Mouse (Mus musculus): Measurements from ENCODE around the gene Bcat1. TPM values are rescaled to one million over a fixed set of nuclear protein-coding genes. Genes with fewer than 3 reads are reported as not detected.

Bcat1 gene
- polyA plus RNA-seq (2015; fragmentation: Nextera tagmentation; extraction: Ambion mirVana), result 5.1 and 6.0 TPM in 2 replicates

DNA sequence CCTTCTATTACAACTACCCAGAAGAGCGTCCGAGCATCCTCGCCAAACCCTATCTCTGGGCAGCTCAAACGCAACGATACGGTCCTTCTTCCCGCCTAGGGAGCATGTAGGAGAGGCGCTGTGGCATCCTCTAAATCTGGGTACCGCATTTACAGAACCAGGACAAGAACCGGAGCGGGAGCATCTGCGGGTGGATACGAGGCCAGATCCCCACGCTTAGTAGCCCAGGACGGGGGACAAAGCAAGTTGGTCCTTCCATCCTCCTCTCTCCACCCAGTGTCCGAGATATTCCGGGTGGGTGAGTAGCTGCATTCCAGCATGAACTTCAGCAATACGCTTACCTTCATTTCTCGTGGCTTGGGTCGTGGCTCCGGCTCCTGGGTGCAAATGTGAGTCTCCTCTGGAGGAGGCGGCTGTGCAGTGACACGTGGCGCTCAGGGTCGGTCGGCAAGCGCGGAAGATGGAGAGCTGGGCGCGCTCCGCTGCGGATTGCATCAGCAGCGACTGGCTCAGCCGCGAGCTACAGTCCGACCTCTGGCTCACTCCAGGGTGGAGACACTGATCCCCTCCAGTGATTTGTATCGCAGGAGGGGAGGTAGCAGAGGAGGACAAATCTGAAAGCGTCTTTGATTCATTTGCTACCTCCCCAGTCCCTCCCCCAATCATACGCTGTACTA lies at the start of gene Bcat1:
TSS of gene Bcat1 (minus strand) at position 637 of the 677 bp plus-strand sequence.
- peak within 1 kb of the TSS; percentile 56 for H3K9ac ChIP-seq (ENCODE audit: low read depth, low read length)
- H3K4me3 ChIP-seq (ENCODE audit: low read length), result peak within 1 kb of the TSS; percentile 53
- ATAC-seq, result peak; percentile 64
- H3K9me3 ChIP-seq (ENCODE audit: control insufficient read depth, low read length), result no peaks in the 10 kb centered on the region
- peaks cover 10% of the 10 kb centered on the region; the same call in 1 of the 2 replicates for H3K4me1 ChIP-seq (ENCODE audit: control insufficient read depth, insufficient read depth, low read length)
- H3K27ac ChIP-seq (ENCODE audit: low read length), result no peak within 1 kb of the TSS
- no peaks in the 10 kb centered on the region for H3K36me3 ChIP-seq (ENCODE audit: control insufficient read depth, insufficient read depth, low read length)
- peaks cover 7% of the 10 kb centered on the region for H3K27me3 ChIP-seq (replicated peaks; ENCODE audit: control insufficient read depth, insufficient read depth, low read length)
- H3K4me2 ChIP-seq (ENCODE audit: low read depth, low read length), result peak within 1 kb of the TSS; percentile 76
- under 1% methylated on average over 39 of the region's 39 CpGs for WGBS

DNA sequence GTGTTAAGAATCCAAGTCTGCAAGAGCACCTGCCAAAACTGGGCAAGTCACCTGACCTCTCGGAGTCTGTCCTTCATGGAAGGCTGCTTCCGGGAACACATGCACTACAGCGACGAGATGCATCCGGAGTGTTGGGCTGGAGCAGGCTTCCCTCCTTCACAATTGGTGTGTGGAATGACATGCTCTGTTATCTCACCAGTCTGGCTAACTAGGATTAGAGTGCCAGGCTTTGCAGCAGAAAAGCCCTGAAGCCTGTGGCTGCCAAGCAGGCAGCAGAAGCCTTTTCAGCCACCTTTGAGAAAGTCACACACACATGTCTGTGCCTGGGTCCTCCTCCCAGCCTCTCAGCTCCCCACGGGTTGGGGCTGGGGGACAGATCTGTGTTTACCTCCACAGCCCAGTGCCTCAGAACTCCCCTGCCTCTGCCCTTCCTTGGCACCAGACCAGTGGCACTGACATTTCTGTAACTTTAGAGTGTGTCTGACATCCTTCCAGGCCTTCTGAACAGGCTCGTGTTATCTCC lies 49.7 kb upstream of the Bcat1 start:
- no peaks in the 10 kb centered on the region for H3K4me1 ChIP-seq (ENCODE audit: control insufficient read depth, insufficient read depth, low read length)
- no peaks in the 10 kb centered on the region for H3K27me3 ChIP-seq (replicated peaks; ENCODE audit: control insufficient read depth, insufficient read depth, low read length)
- no peak overlapping the region for H3K4me3 ChIP-seq (ENCODE audit: low read length)
- H3K27ac ChIP-seq (ENCODE audit: low read length), result no peak overlapping the region
- no peak overlapping the region for H3K4me2 ChIP-seq (ENCODE audit: low read depth, low read length)
- H3K36me3 ChIP-seq (ENCODE audit: control insufficient read depth, insufficient read depth, low read length), result no peaks in the 10 kb centered on the region
- ATAC-seq, result no peak
- H3K9me3 ChIP-seq (ENCODE audit: control insufficient read depth, low read length), result no peaks in the 10 kb centered on the region
- WGBS, result 60% methylated on average over 7 of the region's 7 CpGs
- no peak overlapping the region for H3K9ac ChIP-seq (ENCODE audit: low read depth, low read length)

DNA sequence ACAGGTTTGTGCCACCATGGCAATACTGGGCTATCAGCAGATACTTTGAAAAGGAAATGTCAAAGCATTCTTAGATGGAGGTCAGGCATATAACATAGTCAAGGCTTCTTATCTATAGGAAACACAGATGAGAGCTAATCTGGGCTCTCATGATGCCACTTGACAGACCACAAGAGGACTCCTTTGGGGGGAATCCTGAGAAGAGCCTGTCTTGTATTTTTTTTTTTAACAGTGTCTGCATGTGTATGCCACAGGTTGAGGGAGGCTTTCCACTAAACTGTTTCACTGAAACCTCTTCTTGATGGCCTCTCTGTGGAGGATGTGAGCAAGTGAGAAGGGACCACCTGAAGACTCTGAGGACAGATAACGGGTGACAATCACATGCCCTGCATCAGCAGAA lies 48.6 kb upstream of the Bcat1 start:
- no peak overlapping the region for H3K27ac ChIP-seq (ENCODE audit: low read length)
- H3K4me2 ChIP-seq (ENCODE audit: low read depth, low read length), result no peak overlapping the region
- H3K4me3 ChIP-seq (ENCODE audit: low read length), result no peak overlapping the region
- no peaks in the 10 kb centered on the region for H3K9me3 ChIP-seq (ENCODE audit: control insufficient read depth, low read length)
- no peak overlapping the region for H3K9ac ChIP-seq (ENCODE audit: low read depth, low read length)
- H3K27me3 ChIP-seq (replicated peaks; ENCODE audit: control insufficient read depth, insufficient read depth, low read length), result no peaks in the 10 kb centered on the region
- no peaks in the 10 kb centered on the region for H3K36me3 ChIP-seq (ENCODE audit: control insufficient read depth, insufficient read depth, low read length)
- ATAC-seq, result no peak
- WGBS, result 77% methylated on average over 1 of the region's 1 CpGs
- no peaks in the 10 kb centered on the region for H3K4me1 ChIP-seq (ENCODE audit: control insufficient read depth, insufficient read depth, low read length)

DNA sequence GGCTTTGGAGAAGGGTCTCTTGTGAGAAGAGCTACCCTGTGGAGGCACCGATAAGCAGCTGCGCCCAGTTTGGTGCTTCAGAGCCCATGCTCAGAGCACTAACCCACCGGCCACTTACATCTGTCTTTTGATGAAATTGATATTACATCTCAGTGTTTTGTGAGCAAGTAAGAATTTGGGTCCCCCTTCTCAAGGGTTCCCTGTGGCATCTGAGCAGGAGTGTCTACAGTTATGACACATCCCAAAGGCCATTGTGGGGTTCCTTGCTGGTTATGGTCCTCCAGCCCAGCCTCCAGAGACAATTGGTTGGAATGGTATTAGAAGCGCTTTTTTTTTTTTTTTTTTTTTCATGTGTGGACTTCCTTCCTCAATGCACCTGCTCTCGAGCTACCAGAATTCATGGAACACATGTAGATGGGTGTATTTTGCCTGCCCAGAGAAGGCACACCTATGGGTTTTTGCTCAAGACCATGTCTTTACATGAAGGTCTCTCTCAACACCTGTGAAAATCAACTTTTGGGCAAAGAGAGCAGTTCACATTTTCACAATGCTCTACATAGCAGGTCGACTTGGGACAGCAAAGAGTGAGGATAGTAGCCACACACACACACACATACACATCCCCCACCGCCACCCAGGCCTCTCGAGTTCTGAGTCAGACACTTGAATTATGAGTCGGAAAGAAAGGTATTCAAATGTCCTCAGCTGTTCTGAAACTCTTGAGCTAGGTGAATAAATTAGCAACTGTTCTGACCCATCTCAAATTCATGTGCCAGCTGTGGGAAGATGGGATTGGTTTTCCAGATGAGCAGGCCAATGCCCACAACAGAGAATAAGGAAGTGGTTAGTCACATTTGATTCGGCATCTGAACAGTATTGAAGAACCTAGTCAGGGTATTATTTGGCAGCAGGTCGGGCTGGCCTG lies 47.4 kb upstream of the Bcat1 start:
- Histone ChIP-seq H3K9ac (ENCODE audit: low read depth, low read length) (no peak overlapping the region), H3K36me3 (ENCODE audit: control insufficient read depth, insufficient read depth, low read length) (no peaks in the 10 kb centered on the region), H3K4me2 (ENCODE audit: low read depth, low read length) (no peak overlapping the region), H3K4me1 (ENCODE audit: control insufficient read depth, insufficient read depth, low read length) (no peaks in the 10 kb centered on the region), H3K27me3 (replicated peaks; ENCODE audit: control insufficient read depth, insufficient read depth, low read length) (no peaks in the 10 kb centered on the region), H3K9me3 (ENCODE audit: control insufficient read depth, low read length) (no peaks in the 10 kb centered on the region), H3K27ac (ENCODE audit: low read length) (no peak overlapping the region), H3K4me3 (ENCODE audit: low read length) (no peak overlapping the region)
- no peak for ATAC-seq
- 73% methylated on average over 11 of the region's 11 CpGs for WGBS

DNA sequence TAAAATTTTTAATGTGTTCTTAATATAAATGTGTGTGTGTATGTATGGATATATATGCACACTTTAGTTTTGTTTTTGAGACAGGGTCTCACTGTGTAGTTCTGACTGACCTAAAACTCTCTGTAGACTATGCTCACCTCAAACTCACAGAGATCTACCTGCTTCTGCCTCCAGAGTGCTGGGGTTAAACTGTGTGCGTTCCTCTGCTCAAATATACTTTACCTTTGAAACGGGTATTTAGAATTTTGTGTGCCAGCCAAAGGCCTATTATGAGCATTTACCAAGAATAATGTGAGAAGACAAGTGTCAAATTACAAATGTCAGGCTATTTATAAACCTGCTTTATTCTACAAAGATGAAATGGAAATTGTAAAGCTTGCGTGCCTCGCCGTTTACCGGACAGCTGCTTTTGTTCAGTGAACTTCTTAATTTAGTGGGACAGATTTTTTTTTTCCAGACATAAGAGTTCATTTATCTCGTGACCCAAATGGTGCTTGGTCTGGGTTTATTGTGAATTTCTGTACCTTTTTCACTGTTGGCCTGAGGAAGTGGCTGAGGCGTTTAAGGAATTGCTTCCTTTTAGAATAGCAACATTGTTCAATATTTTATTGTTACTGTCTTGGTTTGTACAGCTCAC lies 46.6 kb upstream of the Bcat1 start:
- no peaks in the 10 kb centered on the region for H3K27me3 ChIP-seq (replicated peaks; ENCODE audit: control insufficient read depth, insufficient read depth, low read length)
- WGBS, result 54% methylated on average over 8 of the region's 8 CpGs
- no peaks in the 10 kb centered on the region for H3K36me3 ChIP-seq (ENCODE audit: control insufficient read depth, insufficient read depth, low read length)
- no peak overlapping the region for H3K27ac ChIP-seq (ENCODE audit: low read length)
- no peak overlapping the region for H3K4me3 ChIP-seq (ENCODE audit: low read length)
- no peaks in the 10 kb centered on the region for H3K9me3 ChIP-seq (ENCODE audit: control insufficient read depth, low read length)
- H3K4me2 ChIP-seq (ENCODE audit: low read depth, low read length), result no peak overlapping the region
- ATAC-seq, result no peak
- no peak overlapping the region for H3K9ac ChIP-seq (ENCODE audit: low read depth, low read length)
- H3K4me1 ChIP-seq (ENCODE audit: control insufficient read depth, insufficient read depth, low read length), result no peaks in the 10 kb centered on the region

DNA sequence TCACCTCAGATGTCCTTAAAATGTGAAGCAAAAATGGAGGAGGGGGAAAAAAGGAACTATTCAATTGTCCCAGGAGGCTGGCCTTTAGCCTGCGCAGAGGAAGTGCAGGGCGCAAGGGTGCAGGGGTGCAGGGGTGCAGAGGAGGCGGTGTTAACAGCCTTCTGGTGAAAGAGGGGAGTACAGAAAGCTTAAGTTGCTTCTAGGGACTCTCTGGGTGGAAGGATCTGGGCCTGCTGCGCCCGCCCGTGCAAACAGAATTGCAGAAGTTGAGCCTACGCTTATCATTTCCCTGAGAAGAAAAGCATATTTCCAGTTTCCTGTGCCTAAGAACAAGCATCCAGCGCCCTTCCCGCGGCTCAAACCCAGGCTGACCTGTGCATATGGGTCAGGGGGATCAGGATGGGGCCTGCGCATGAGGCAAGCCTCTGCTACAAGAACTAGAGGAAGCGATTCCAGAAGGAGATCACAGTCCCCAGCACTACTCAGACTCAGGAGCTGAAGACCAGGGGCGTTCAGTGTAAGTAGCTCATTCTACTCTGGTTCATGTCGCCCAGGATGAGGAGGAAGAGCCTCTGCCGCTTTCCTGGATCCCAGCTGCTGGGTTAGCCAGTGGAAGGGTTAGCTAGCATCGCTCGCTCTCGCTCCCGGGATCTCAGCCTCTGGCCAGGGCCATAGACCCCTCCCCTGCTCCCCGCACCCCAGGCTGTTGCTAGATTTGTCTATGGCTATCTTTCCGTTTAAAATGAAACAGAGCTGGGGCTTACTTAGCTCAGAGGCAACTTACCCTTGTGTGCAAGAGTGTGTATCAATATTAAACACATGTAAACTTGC lies 45.8 kb upstream of the Bcat1 start:
- Histone ChIP-seq H3K27me3 (replicated peaks; ENCODE audit: control insufficient read depth, insufficient read depth, low read length) (no peaks in the 10 kb centered on the region), H3K4me1 (ENCODE audit: control insufficient read depth, insufficient read depth, low read length) (peaks cover under 1% of the 10 kb centered on the region; the same call in 1 of the 2 replicates), H3K4me2 (ENCODE audit: low read depth, low read length) (no peak overlapping the region), H3K27ac (ENCODE audit: low read length) (peak overlapping the region; percentile 27; the same call in 1 of the 2 replicates), H3K4me3 (ENCODE audit: low read length) (peak overlapping the region; percentile 2; the same call in 1 of the 2 replicates), H3K36me3 (ENCODE audit: control insufficient read depth, insufficient read depth, low read length) (no peaks in the 10 kb centered on the region), H3K9me3 (ENCODE audit: control insufficient read depth, low read length) (no peaks in the 10 kb centered on the region), H3K9ac (ENCODE audit: low read depth, low read length) (0 out of 2 replicates have a peak overlapping the region, but pooled peaks have one; percentile 32)
- ATAC-seq, result no peak; the same call in 1 of the 2 replicates
- 61% methylated on average over 21 of the region's 21 CpGs for WGBS

DNA sequence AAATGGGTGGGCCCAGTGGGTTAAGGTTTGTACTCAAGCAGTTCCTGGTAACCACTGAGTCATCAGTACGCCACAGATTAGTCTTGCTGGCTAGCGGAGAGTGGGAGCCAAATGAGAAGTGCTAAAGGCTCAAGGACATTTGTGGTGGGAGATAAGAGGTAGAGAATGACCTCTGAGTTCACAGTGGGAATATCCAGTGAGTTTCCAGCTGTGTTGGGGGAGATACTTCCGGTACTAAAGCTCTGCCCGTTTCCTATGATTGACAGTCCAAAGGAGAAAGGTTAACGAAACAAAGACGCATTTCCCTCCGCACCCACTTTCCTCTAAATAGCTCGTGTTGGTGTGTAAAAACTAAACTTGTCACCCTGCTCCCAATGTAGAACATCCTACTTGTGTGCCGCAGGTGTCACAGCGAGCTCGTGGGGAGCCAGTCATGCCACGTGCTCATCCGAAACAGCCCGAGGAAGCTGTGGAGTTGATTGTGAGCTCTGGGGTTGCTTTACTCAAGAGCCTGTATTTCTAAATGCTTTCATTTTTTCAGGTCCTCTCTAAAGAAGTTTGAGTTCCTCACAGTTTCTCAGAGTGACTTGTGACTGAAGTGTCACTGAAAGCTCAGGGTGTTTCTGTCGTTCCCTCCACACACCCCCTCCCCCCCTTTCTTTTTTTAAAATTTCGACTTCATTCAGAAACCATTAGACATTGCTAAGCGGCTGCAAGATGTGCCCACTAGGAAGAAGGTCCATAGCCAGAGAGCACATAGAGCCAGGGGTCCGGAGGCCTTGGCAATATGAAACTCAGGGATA lies 45.0 kb upstream of the Bcat1 start:
- Histone ChIP-seq H3K27ac (ENCODE audit: low read length) (no peak overlapping the region), H3K4me2 (ENCODE audit: low read depth, low read length) (no peak overlapping the region)
- ATAC-seq, result peak; percentile 29

DNA sequence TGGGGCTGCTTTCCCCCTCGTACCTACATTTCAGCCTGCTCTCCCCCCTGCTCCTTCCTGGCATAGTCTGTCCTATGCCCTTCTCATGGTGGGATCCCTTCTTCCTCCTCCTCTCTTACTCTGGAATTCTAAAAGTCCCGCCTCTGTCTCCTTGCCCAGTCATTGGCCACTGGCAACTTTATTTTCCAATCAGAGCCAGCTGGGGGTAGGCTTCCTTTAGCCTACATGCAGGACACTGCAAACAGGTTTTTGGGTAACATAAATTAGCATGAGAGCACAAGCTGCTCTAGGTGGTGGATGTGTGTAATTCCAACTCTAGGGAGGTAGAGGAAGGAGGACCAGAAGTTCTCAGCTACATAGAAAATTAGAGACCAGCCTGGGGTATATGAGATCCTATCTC lies 44.1 kb upstream of the Bcat1 start:
- H3K4me1 ChIP-seq (ENCODE audit: control insufficient read depth, insufficient read depth, low read length), result peaks cover 8% of the 10 kb centered on the region; the same call in 1 of the 2 replicates
- no peak overlapping the region for H3K27ac ChIP-seq (ENCODE audit: low read length)
- H3K4me3 ChIP-seq (ENCODE audit: low read length), result no peak overlapping the region
- no peak for ATAC-seq
- no peaks in the 10 kb centered on the region for H3K9me3 ChIP-seq (ENCODE audit: control insufficient read depth, low read length)
- no peak overlapping the region for H3K4me2 ChIP-seq (ENCODE audit: low read depth, low read length)
- WGBS, result 80% methylated on average over 2 of the region's 2 CpGs
- no peaks in the 10 kb centered on the region for H3K36me3 ChIP-seq (ENCODE audit: control insufficient read depth, insufficient read depth, low read length)
- H3K9ac ChIP-seq (ENCODE audit: low read depth, low read length), result no peak overlapping the region
- H3K27me3 ChIP-seq (replicated peaks; ENCODE audit: control insufficient read depth, insufficient read depth, low read length), result no peaks in the 10 kb centered on the region

More for the DNA sequence above, 45.0 kb upstream of the Bcat1 start:
- Histone ChIP-seq H3K4me3 (ENCODE audit: low read length) (no peak overlapping the region), H3K9ac (ENCODE audit: low read depth, low read length) (no peak overlapping the region), H3K36me3 (ENCODE audit: control insufficient read depth, insufficient read depth, low read length) (no peaks in the 10 kb centered on the region), H3K27me3 (replicated peaks; ENCODE audit: control insufficient read depth, insufficient read depth, low read length) (no peaks in the 10 kb centered on the region), H3K4me1 (ENCODE audit: control insufficient read depth, insufficient read depth, low read length) (peaks cover 8% of the 10 kb centered on the region; the same call in 1 of the 2 replicates), H3K9me3 (ENCODE audit: control insufficient read depth, low read length) (no peaks in the 10 kb centered on the region)
- 47% methylated on average over 18 of the region's 18 CpGs for WGBS

All from intestine, embryonic 16.5 days (tissue).